Mouse (Mus musculus): ENCODE measurements around the gene Dsp. TPM values are rescaled to one million over a fixed set of nuclear protein-coding genes. Genes with fewer than 3 reads are reported as not detected.

Gene Dsp
- polyA plus RNA-seq (2015; fragmentation: Nextera tagmentation; extraction: Ambion mirVana) = 40.0 and 44.1 TPM in 2 replicates

DNA sequence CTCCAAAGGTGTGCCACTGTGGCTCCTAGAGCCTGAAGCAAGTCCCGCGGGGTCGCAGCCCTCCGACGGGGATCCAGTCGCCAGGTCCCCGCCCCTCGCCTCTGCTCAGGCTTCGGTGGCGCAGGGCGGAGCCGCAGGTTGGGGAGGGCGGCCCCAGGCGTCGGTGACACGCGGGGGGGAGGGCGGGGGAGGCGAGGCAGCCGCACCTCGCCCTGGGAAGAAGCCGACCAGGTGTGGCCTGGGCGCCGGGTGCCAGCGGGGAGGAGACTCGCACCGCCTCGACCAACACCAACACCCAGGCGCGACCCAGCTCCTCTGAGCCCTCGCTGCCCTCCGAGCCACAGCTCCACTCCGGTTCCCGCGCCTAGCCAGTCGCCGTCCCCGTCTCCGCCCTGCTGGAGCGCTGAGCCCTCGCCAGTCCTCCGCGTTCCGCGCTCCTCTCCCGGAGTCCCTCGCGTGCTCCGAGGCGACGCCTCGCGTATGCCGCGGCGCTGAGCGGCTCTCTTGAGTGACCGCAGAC is at the start of gene Dsp:
Gene Dsp, plus strand, starts transcription at position 226 of the 520 bp plus-strand sequence.
- under 1% methylated on average over 53 of the region's 58 CpGs for WGBS
- Histone ChIP-seq H3K4me3 (ENCODE audit: low read length) (peak within 1 kb of the TSS; percentile 78), H3K36me3 (ENCODE audit: control insufficient read depth, insufficient read depth) (no peaks in the 10 kb centered on the region), H3K27me3 (ENCODE audit: control insufficient read depth, insufficient read depth, low read length) (peaks cover 6% of the 10 kb centered on the region; the same call in 1 of the 2 replicates), H3K4me1 (ENCODE audit: control insufficient read depth, insufficient read depth, low read length) (peaks cover 38% of the 10 kb centered on the region), H3K9me3 (replicated peaks; ENCODE audit: control insufficient read depth, low read length) (no peaks in the 10 kb centered on the region), H3K9ac (ENCODE audit: low read length) (peak within 1 kb of the TSS; percentile 81), H3K4me2 (ENCODE audit: low read depth, low read length) (peak within 1 kb of the TSS; percentile 73), H3K27ac (ENCODE audit: low read length) (peak within 1 kb of the TSS; percentile 97)
- peak; percentile 76 for ATAC-seq (replicated peaks; ENCODE audit: extremely low read depth, insufficient read depth, low FRiP score)

DNA sequence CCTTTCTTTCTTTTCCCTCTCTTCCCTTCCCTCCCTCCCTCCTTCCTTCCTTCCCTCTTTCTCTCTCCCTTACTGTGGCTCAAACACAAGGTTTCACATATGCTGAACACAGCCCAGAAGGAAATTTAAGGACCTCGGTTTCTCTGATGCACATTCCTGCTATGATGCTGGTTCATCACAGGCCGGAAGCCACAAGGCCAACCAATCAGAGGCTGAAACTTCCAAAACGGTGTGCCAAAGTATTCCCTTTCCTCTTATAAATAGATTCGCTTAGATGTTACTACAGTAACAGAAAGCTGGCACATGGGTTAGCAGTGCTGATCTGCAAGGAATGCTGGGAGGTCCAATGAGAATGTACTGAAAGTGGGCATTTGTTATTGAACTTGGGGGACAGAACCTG is 47.7 kb upstream of the Dsp start:
- Histone ChIP-seq H3K27me3 (ENCODE audit: control insufficient read depth, insufficient read depth, low read length) (no peaks in the 10 kb centered on the region), H3K9me3 (replicated peaks; ENCODE audit: control insufficient read depth, low read length) (no peaks in the 10 kb centered on the region), H3K27ac (ENCODE audit: low read length) (no peak overlapping the region), H3K9ac (ENCODE audit: low read length) (no peak overlapping the region), H3K36me3 (ENCODE audit: control insufficient read depth, insufficient read depth) (no peaks in the 10 kb centered on the region), H3K4me3 (ENCODE audit: low read length) (no peak overlapping the region), H3K4me1 (ENCODE audit: control insufficient read depth, insufficient read depth, low read length) (no peaks in the 10 kb centered on the region), H3K4me2 (ENCODE audit: low read depth, low read length) (no peak overlapping the region)
- WGBS = 63% methylated on average over 4 of the region's 4 CpGs
- no peak for ATAC-seq (replicated peaks; ENCODE audit: extremely low read depth, insufficient read depth, low FRiP score)

DNA sequence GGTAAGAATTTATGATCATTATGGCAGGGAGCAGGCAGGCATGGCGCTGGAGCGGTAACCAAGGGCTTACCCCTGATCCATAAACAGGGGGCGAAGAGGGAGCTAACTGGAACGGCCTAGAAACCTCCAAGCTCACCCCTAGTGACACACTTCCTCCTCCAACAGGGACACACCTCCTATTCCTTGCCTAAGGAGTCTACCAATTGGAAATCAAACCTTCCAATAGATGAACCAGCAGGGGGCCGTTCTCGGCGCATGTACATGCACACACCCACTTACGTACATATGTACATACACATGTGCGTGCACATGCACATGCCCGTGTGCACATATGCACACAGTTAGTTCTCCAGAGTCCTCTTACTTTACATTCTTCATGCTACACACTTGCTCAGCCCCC is 46.6 kb upstream of the Dsp start:
- Histone ChIP-seq H3K27ac (ENCODE audit: low read length) (no peak overlapping the region), H3K4me2 (ENCODE audit: low read depth, low read length) (no peak overlapping the region), H3K4me1 (ENCODE audit: control insufficient read depth, insufficient read depth, low read length) (no peaks in the 10 kb centered on the region), H3K27me3 (ENCODE audit: control insufficient read depth, insufficient read depth, low read length) (no peaks in the 10 kb centered on the region), H3K9ac (ENCODE audit: low read length) (no peak overlapping the region), H3K36me3 (ENCODE audit: control insufficient read depth, insufficient read depth) (no peaks in the 10 kb centered on the region), H3K4me3 (ENCODE audit: low read length) (no peak overlapping the region), H3K9me3 (replicated peaks; ENCODE audit: control insufficient read depth, low read length) (no peaks in the 10 kb centered on the region)
- 90% methylated on average over 10 of the region's 10 CpGs for WGBS
- ATAC-seq (replicated peaks; ENCODE audit: extremely low read depth, insufficient read depth, low FRiP score) = no peak

DNA sequence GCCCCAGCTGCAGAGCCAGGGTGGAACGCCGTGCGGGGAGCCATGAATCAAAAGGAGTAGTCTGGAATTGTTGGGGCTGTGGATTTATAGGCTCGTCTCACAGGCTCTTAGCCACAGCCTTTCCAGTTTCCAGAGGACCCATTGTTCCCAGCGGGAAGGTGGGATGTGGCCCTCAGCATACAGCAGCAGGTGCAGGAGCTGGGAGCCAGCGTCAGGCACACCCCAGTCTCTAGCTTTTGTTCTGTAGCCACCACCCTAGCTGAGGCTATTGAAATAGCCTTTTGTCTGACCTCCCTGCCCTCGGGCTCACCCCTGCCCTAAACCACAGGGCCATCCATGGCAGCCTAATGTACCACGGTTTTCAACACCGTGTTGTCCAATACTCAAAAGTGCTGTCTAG is 42.0 kb upstream of the Dsp start:
- no peaks in the 10 kb centered on the region for H3K36me3 ChIP-seq (ENCODE audit: control insufficient read depth, insufficient read depth)
- H3K9ac ChIP-seq (ENCODE audit: low read length) = no peak overlapping the region
- H3K4me2 ChIP-seq (ENCODE audit: low read depth, low read length) = no peak overlapping the region
- H3K4me1 ChIP-seq (ENCODE audit: control insufficient read depth, insufficient read depth, low read length) = no peaks in the 10 kb centered on the region
- no peak for ATAC-seq (replicated peaks; ENCODE audit: extremely low read depth, insufficient read depth, low FRiP score)
- H3K27me3 ChIP-seq (ENCODE audit: control insufficient read depth, insufficient read depth, low read length) = no peaks in the 10 kb centered on the region
- WGBS = 88% methylated on average over 9 of the region's 9 CpGs
- H3K4me3 ChIP-seq (ENCODE audit: low read length) = no peak overlapping the region
- no peaks in the 10 kb centered on the region for H3K9me3 ChIP-seq (replicated peaks; ENCODE audit: control insufficient read depth, low read length)
- H3K27ac ChIP-seq (ENCODE audit: low read length) = no peak overlapping the region

DNA sequence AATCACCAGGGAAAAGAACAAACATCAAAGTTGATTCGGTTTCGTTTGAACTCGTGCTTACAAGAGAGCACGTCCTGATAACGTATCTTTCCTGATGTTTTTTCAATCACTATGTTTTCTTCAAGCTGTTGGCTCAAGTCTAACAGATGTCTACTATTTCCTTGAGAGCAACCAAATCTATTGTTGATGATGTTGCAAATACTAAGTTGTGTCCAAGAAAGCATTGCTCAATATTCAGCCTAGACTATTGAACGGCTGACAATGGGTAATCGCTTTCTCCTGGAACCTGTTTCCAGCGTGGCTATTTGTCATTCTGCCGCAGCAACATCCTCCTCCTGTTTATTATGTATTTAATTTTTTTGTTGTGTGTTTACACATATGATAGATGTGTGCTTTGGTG is 28.8 kb upstream of the Dsp start:
- peaks cover 20% of the 10 kb centered on the region for H3K4me1 ChIP-seq (ENCODE audit: control insufficient read depth, insufficient read depth, low read length)
- no peaks in the 10 kb centered on the region for H3K27me3 ChIP-seq (ENCODE audit: control insufficient read depth, insufficient read depth, low read length)
- H3K36me3 ChIP-seq (ENCODE audit: control insufficient read depth, insufficient read depth) = no peaks in the 10 kb centered on the region
- H3K9me3 ChIP-seq (replicated peaks; ENCODE audit: control insufficient read depth, low read length) = no peaks in the 10 kb centered on the region
- H3K4me3 ChIP-seq (ENCODE audit: low read length) = no peak overlapping the region
- no peak overlapping the region for H3K27ac ChIP-seq (ENCODE audit: low read length)
- WGBS = 74% methylated on average over 9 of the region's 9 CpGs
- H3K9ac ChIP-seq (ENCODE audit: low read length) = no peak overlapping the region
- ATAC-seq (replicated peaks; ENCODE audit: extremely low read depth, insufficient read depth, low FRiP score) = no peak
- no peak overlapping the region for H3K4me2 ChIP-seq (ENCODE audit: low read depth, low read length)

DNA sequence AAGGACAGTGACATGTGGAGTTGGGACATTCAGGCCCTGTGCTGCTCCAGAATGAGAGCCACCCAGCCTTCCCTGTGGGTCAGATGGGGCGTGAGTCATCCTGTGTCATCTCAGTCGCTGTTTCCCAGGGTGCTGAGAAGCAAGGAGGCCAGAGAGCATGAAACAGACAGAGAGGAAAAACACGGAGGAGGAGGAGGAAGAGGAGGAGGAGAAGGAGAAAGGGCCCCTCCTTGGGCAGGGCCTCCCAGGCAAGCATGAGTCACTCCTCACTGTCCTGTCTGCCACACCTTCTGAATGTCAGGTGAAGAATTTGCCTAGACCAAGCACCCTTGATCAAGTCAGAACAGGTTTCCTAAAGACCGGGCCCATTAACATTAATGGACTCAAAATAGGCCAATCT is 27.4 kb upstream of the Dsp start:
- ATAC-seq (replicated peaks; ENCODE audit: extremely low read depth, insufficient read depth, low FRiP score) = no peak
- Histone ChIP-seq H3K27me3 (ENCODE audit: control insufficient read depth, insufficient read depth, low read length) (no peaks in the 10 kb centered on the region), H3K9ac (ENCODE audit: low read length) (no peak overlapping the region), H3K4me3 (ENCODE audit: low read length) (no peak overlapping the region), H3K9me3 (replicated peaks; ENCODE audit: control insufficient read depth, low read length) (no peaks in the 10 kb centered on the region), H3K27ac (ENCODE audit: low read length) (no peak overlapping the region), H3K4me2 (ENCODE audit: low read depth, low read length) (no peak overlapping the region), H3K4me1 (ENCODE audit: control insufficient read depth, insufficient read depth, low read length) (peaks cover 34% of the 10 kb centered on the region), H3K36me3 (ENCODE audit: control insufficient read depth, insufficient read depth) (no peaks in the 10 kb centered on the region)
- WGBS = 68% methylated on average over 4 of the region's 4 CpGs

DNA sequence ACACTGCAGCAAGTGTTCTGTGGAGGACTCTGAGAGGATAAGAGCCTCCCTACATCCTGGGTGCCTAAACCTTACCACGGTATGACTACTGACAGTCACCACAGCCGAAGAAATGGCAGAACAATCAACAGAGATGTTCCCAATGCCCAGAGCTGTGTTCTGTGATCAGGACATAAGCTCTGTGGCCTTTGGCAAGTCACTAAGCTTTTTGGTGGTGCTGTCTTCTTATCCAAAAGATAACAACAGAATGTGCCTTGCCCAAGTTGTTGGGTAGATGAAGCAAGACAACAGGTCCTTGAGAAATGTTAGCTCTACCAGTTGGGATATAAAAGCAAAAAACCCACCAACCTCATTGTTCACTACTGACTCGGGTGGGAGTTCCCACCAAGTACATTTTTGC is 23.4 kb upstream of the Dsp start:
- no peak for ATAC-seq (replicated peaks; ENCODE audit: extremely low read depth, insufficient read depth, low FRiP score)
- 71% methylated on average over 3 of the region's 3 CpGs for WGBS

DNA sequence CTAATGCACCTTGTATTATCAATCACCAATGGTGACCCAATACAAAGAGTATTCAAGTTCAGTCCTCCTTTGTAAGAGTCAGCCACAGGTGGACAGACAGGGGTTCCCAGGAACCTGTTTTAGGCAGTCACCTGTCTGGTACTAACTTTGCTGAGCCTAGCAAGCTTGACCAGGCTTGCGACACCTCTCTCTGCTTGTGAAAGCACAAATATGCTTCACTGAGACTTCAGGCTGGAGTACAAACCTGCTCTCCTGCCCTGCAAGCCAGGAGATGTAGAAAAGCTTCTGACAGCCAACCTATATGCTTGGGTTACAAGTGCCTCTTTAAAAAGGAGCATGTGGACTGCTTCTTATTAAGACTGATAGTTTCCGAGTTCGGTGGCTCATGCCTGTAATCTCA is 22.8 kb upstream of the Dsp start:
- Histone ChIP-seq H3K36me3 (ENCODE audit: control insufficient read depth, insufficient read depth) (no peaks in the 10 kb centered on the region), H3K9me3 (replicated peaks; ENCODE audit: control insufficient read depth, low read length) (no peaks in the 10 kb centered on the region), H3K4me3 (ENCODE audit: low read length) (no peak overlapping the region), H3K27ac (ENCODE audit: low read length) (peak overlapping the region; percentile 30; the same call in 1 of the 2 replicates), H3K4me1 (ENCODE audit: control insufficient read depth, insufficient read depth, low read length) (peaks cover 29% of the 10 kb centered on the region), H3K9ac (ENCODE audit: low read length) (no peak overlapping the region), H3K27me3 (ENCODE audit: control insufficient read depth, insufficient read depth, low read length) (no peaks in the 10 kb centered on the region), H3K4me2 (ENCODE audit: low read depth, low read length) (no peak overlapping the region)
- 0 out of 2 replicates have a peak, but pooled peaks have one; percentile 15 for ATAC-seq (replicated peaks; ENCODE audit: extremely low read depth, insufficient read depth, low FRiP score)
- 36% methylated on average over 3 of the region's 3 CpGs for WGBS

More for the DNA sequence above, 23.4 kb upstream of the Dsp start:
- Histone ChIP-seq H3K36me3 (ENCODE audit: control insufficient read depth, insufficient read depth) (no peaks in the 10 kb centered on the region), H3K27me3 (ENCODE audit: control insufficient read depth, insufficient read depth, low read length) (no peaks in the 10 kb centered on the region), H3K9ac (ENCODE audit: low read length) (no peak overlapping the region), H3K9me3 (replicated peaks; ENCODE audit: control insufficient read depth, low read length) (no peaks in the 10 kb centered on the region), H3K27ac (ENCODE audit: low read length) (0 out of 2 replicates have a peak overlapping the region, but pooled peaks have one; percentile 30), H3K4me3 (ENCODE audit: low read length) (no peak overlapping the region), H3K4me2 (ENCODE audit: low read depth, low read length) (no peak overlapping the region), H3K4me1 (ENCODE audit: control insufficient read depth, insufficient read depth, low read length) (peaks cover 29% of the 10 kb centered on the region)

DNA sequence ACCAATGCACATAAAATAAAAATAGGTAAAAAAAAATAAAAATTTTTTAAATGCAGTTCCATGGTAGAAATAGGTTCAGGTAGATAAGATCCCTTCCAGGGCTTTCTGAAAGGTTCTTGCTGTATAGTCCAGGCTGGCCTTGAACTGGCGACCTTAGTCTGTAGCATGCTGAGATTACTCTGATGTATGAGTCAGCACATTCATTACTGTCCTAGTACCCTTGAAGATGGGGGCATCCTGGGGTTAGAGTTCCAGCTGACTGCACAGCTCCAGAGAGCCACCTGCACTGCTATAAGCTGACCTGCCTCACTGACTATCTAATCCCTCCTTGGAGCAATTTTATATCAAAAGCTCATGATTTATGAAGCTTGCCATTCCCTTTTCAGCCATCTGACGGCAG is 21.6 kb upstream of the Dsp start:
- no peak overlapping the region for H3K9ac ChIP-seq (ENCODE audit: low read length)
- no peaks in the 10 kb centered on the region for H3K36me3 ChIP-seq (ENCODE audit: control insufficient read depth, insufficient read depth)
- H3K4me2 ChIP-seq (ENCODE audit: low read depth, low read length) = no peak overlapping the region
- H3K27me3 ChIP-seq (ENCODE audit: control insufficient read depth, insufficient read depth, low read length) = no peaks in the 10 kb centered on the region
- H3K9me3 ChIP-seq (replicated peaks; ENCODE audit: control insufficient read depth, low read length) = no peaks in the 10 kb centered on the region
- peaks cover 29% of the 10 kb centered on the region for H3K4me1 ChIP-seq (ENCODE audit: control insufficient read depth, insufficient read depth, low read length)
- 80% methylated on average over 2 of the region's 2 CpGs for WGBS
- ATAC-seq (replicated peaks; ENCODE audit: extremely low read depth, insufficient read depth, low FRiP score) = no peak; the same call in 1 of the 2 replicates
- H3K27ac ChIP-seq (ENCODE audit: low read length) = no peak overlapping the region
- no peak overlapping the region for H3K4me3 ChIP-seq (ENCODE audit: low read length)
